Mouse (Mus musculus) limb, embryonic 14.5 days (tissue): ENCODE data around the gene Smyd3. TPM values are rescaled to one million over a fixed set of nuclear protein-coding genes. Genes with fewer than 3 reads are reported as not detected.

Experiments used
- ATAC-seq: fragments of 200-750 bp; cut with Nextera tagmentation; 2 replicates; pipeline ENCODE4 v1.8.0; 2017; ENCODE audit warnings: low read depth, moderate number of reproducible peaks, moderate TSS enrichment; ENCODE audit not compliant: low FRiP score
- DNase-seq: peaks from one replicate; pipeline ENCODE4 v3.0.0-alpha.2; 2015; ENCODE audit warnings: low spot score
- H3K27ac ChIP-seq: fragments of 300-500 bp; sonication (generic); replicated peaks from 2 replicates; pipeline ENCODE4 v1.5.1; 2014; ENCODE audit warnings: low read depth, mild to moderate bottlenecking, low read length, moderate library complexity, mixed read lengths
- H3K27me3 ChIP-seq: fragments of 300-500 bp; sonication (generic); 2 replicates; pipeline ENCODE4 v1.6.1; 2014; ENCODE audit warnings: low read length, mixed read lengths; ENCODE audit not compliant: control insufficient read depth, insufficient read depth
- H3K36me3 ChIP-seq: fragments of 300-500 bp; sonication (generic); 2 replicates; pipeline ENCODE4 v1.6.1; 2014; ENCODE audit warnings: mild to moderate bottlenecking, low read length, moderate library complexity, mixed read lengths; ENCODE audit not compliant: control insufficient read depth, insufficient read depth
- H3K4me1 ChIP-seq: fragments of 300-500 bp; sonication (generic); 2 replicates; pipeline ENCODE4 v1.6.1; 2014; ENCODE audit warnings: antibody characterized with exemption, low read length, mixed read lengths; ENCODE audit not compliant: control insufficient read depth, insufficient read depth
- H3K4me2 ChIP-seq: fragments of 300-500 bp; sonication (generic); replicated peaks from 2 replicates; pipeline ENCODE4 v1.6.1; 2014; ENCODE audit warnings: low read depth, mild to moderate bottlenecking, low read length, moderate library complexity; ENCODE audit not compliant: severe bottlenecking
- H3K4me3 ChIP-seq: fragments of 300-500 bp; sonication (generic); replicated peaks from 2 replicates; pipeline ENCODE4 v1.5.1; 2014; ENCODE audit warnings: low read length
- H3K9ac ChIP-seq: fragments of 300-500 bp; sonication (generic); 2 replicates; pipeline ENCODE4 v1.6.1; 2014; ENCODE audit warnings: mild to moderate bottlenecking, low read depth, low read length, moderate library complexity; ENCODE audit not compliant: severe bottlenecking
- H3K9me3 ChIP-seq: fragments of 300-500 bp; sonication (generic); 2 replicates; pipeline ENCODE4 v1.6.1; 2016; ENCODE audit warnings: low read length; ENCODE audit not compliant: control insufficient read depth
- POLR2A ChIP-seq: fragments of 200-500 bp; IDR thresholded peaks from 2 replicates; pipeline ENCODE4 v1.8.0; 2012; ENCODE audit warnings: inconsistent platforms, mild to moderate bottlenecking, moderate library complexity, borderline replicate concordance; ENCODE audit not compliant: insufficient read depth, insufficient read length; ENCODE audit errors: extremely low read depth
- WGBS: fragments of 180-500 bp; shearing (Covaris S2); extraction: QIAGEN DNeasy Blood & Tissue Kit; methylation state at CpG from one replicate; pipeline ENCODE4 v1.1.7; 2014; 5-methylcytosine and 5-hydroxymethylcytosine counted together
- polyA plus RNA-seq, 2 experiments: library from polyadenylated mRNA; depleted of rRNA in 1 of 2; stranded (reverse) in 1 of 2; unstranded in 1 of 2; fragments of >200 nt; fragmentation: Nextera tagmentation in 1 of 2; extraction: Ambion mirVana in 1 of 2; gene quantifications; 2 replicates each; pipeline versions ENCODE4 v1.2.1 to v1.2.3; 2012 to 2014

Smyd3 gene
- polyA plus RNA-seq, 2 experiments = 9.8 to 21.5 TPM

DNA sequence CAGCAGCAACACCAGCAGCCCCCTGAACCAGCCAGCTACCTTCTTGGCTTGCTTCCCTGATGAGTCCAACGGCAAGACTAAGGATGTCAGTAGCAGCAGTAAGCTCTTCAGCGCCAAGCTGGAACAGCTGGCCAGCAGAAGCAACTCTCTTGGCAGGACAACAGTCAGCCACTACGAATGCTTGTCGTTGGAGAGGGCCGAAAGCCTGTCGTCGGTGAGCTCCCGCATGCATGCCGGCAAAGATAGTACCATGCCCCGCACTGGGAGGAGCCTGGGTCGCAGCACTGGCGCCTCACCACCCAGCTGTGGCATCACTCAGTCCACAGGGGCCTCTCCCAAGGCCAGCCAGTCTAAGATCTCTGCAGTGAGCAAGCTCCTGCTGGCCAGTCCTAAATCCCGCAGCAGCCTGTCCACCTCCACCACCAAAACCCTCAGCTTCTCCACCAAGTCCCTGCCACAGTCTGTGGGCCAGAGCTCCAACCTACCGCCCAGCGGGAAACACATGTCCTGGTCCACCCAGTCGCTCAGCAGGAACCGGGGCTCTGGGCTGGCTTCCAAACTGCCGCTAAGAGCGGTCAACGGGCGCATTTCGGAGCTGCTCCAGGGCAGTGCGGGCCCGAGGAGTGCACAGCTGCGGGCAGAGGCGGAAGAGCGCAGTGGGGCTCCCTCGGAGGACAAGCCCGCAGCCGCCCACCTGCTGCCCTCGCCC is 600.5 kb downstream of the Smyd3 start:
- H3K4me2 ChIP-seq = no peak overlapping the region

GRCm38 (mm10) chr1:178915056-178915455 is 602.8 kb downstream of the Smyd3 start:
- H3K4me1 ChIP-seq = no peaks in the 10 kb centered on the region
- DNase-seq = no peak
- no peak for TF ChIP-seq POLR2A
- H3K4me2 ChIP-seq = no peak overlapping the region
- WGBS = 88% methylated on average over 12 of the region's 12 CpGs
- no peaks in the 10 kb centered on the region for H3K9me3 ChIP-seq
- no peak overlapping the region for H3K27ac ChIP-seq
- peaks cover 51% of the 10 kb centered on the region for H3K36me3 ChIP-seq
- ATAC-seq = no peak
- H3K9ac ChIP-seq = no peak overlapping the region
- H3K27me3 ChIP-seq = no peaks in the 10 kb centered on the region
- H3K4me3 ChIP-seq = no peak overlapping the region

More for the DNA sequence above, 600.5 kb downstream of the Smyd3 start:
- peaks cover 51% of the 10 kb centered on the region for H3K36me3 ChIP-seq
- no peaks in the 10 kb centered on the region for H3K9me3 ChIP-seq
- DNase-seq (no peak), ATAC-seq (0 out of 2 replicates have a peak, but pooled peaks have one; percentile 17)
- no peak overlapping the region for H3K27ac ChIP-seq
- no peak for TF ChIP-seq POLR2A
- no peaks in the 10 kb centered on the region for H3K4me1 ChIP-seq
- no peaks in the 10 kb centered on the region for H3K27me3 ChIP-seq
- 70% methylated on average over 31 of the region's 31 CpGs for WGBS
- H3K9ac ChIP-seq = no peak overlapping the region
- no peak overlapping the region for H3K4me3 ChIP-seq

GRCm38 (mm10) chr1:178912936-178913716 is 604.7 kb downstream of the Smyd3 start:
- H3K27me3 ChIP-seq = no peaks in the 10 kb centered on the region
- no peak overlapping the region for H3K4me2 ChIP-seq
- no peaks in the 10 kb centered on the region for H3K4me1 ChIP-seq
- TF ChIP-seq POLR2A = no peak
- H3K27ac ChIP-seq = no peak overlapping the region
- ATAC-seq = no peak
- DNase-seq = no peak
- H3K36me3 ChIP-seq = peaks cover 38% of the 10 kb centered on the region
- 70% methylated on average over 6 of the region's 6 CpGs for WGBS
- no peak overlapping the region for H3K9ac ChIP-seq
- H3K9me3 ChIP-seq = no peaks in the 10 kb centered on the region
- no peak overlapping the region for H3K4me3 ChIP-seq

DNA sequence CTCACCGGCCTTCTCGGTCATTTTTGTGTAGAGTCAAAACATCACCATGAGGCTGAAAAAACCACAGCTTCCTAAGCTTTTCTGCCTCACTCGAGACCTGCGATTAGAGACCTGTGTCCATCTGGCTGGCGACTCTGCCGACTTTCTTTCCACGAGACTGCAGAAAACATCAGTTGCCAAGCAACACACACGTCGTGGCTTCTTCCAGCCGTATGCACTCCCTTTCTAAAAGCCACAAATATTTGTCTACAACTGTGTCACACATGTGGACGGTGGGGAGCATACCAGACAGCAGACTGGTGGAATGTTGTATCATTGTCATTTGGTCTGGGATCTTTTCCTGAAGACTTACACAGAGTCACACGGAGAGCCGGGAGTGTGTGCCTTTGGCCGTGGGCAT is 606.9 kb downstream of the Smyd3 start:
- no peak overlapping the region for H3K27ac ChIP-seq
- H3K27me3 ChIP-seq = no peaks in the 10 kb centered on the region
- no peak for ATAC-seq
- no peak for TF ChIP-seq POLR2A
- H3K36me3 ChIP-seq = peaks cover 20% of the 10 kb centered on the region
- H3K4me3 ChIP-seq = no peak overlapping the region
- peak; percentile 20 for DNase-seq
- H3K9ac ChIP-seq = no peak overlapping the region
- H3K4me1 ChIP-seq = no peaks in the 10 kb centered on the region
- H3K4me2 ChIP-seq = no peak overlapping the region
- H3K9me3 ChIP-seq = no peaks in the 10 kb centered on the region
- 45% methylated on average over 14 of the region's 14 CpGs for WGBS

Other genes starting within 250 kb of the Smyd3 start
- 18.4 and 20.2 TPM in 2 replicates for gene Tfb2m, start 28.2 kb upstream of the Smyd3 start, polyA plus RNA-seq (2012; rRNA removed)
- 29.7 and 31.3 TPM in 2 replicates for gene Tfb2m, start 28.2 kb upstream of the Smyd3 start, polyA plus RNA-seq (2014; fragmentation: Nextera tagmentation; extraction: Ambion mirVana)
- gene Cnst, start 28.3 kb upstream of the Smyd3 start, polyA plus RNA-seq (2012; rRNA removed) = 18.2 and 19.3 TPM in 2 replicates
- 14.6 and 16.4 TPM in 2 replicates for gene Cnst, start 28.3 kb upstream of the Smyd3 start, polyA plus RNA-seq (2014; fragmentation: Nextera tagmentation; extraction: Ambion mirVana)
- 37.0 and 47.6 TPM in 2 replicates for gene Sccpdh, start 150.2 kb upstream of the Smyd3 start, polyA plus RNA-seq (2012; rRNA removed)
- 78.4 and 79.6 TPM in 2 replicates for gene Sccpdh, start 150.2 kb upstream of the Smyd3 start, polyA plus RNA-seq (2014; fragmentation: Nextera tagmentation; extraction: Ambion mirVana)
- 0.06 and 0.27 TPM in 2 replicates for gene Kif28, start 227.2 kb upstream of the Smyd3 start, polyA plus RNA-seq (2012; rRNA removed)
- gene Kif28, start 227.2 kb upstream of the Smyd3 start, polyA plus RNA-seq (2014; fragmentation: Nextera tagmentation; extraction: Ambion mirVana) = 0.07 TPM in 1 of 2 replicates, not detected in the other